Mouse (Mus musculus): ENCODE data around the gene Oxct1. TPM values are rescaled to one million over a fixed set of nuclear protein-coding genes. Genes with fewer than 3 reads are reported as not detected.

Oxct1 gene
- polyA plus RNA-seq, 1 experiment from 2014 or later, result 64.8 TPM

GRCm38 (mm10) chr15:4000536-4000935, 25.6 kb upstream of the Oxct1 start:
- Histone ChIP-seq H3K4me3 (ENCODE audit: low read depth, low read length) (no peak overlapping the region), H3K9ac (replicated peaks; ENCODE audit: low read depth) (no peak overlapping the region), H3K36me3 (ENCODE audit: insufficient read depth, low read length) (no peaks in the 10 kb centered on the region), H3K9me3 (ENCODE audit: low read length) (no peaks in the 10 kb centered on the region), H3K27me3 (replicated peaks; ENCODE audit: insufficient read depth, low read length) (no peaks in the 10 kb centered on the region), H3K4me1 (ENCODE audit: insufficient read depth, low read depth, low read length) (no peaks in the 10 kb centered on the region), H3K4me2 (replicated peaks; ENCODE audit: low read depth, low read length) (no peak overlapping the region), H3K27ac (ENCODE audit: low read length) (no peak overlapping the region)
- DNase-seq (ENCODE audit: low spot score) (peak; percentile 29), ATAC-seq (no peak)
- no peak for TF ChIP-seq EP300 (IDR thresholded peaks at IDR 0.05)
- WGBS, result 77% methylated on average over 2 of the region's 2 CpGs

- H3K4me2 ChIP-seq (replicated peaks; ENCODE audit: low read depth, low read length), result no peak overlapping the region
- H3K4me3 ChIP-seq (ENCODE audit: low read depth, low read length), result no peak overlapping the region
- no peak overlapping the region for H3K9ac ChIP-seq (replicated peaks; ENCODE audit: low read depth)
- no peaks in the 10 kb centered on the region for H3K36me3 ChIP-seq (ENCODE audit: insufficient read depth, low read length)
- DNase-seq (ENCODE audit: low spot score) (no peak), ATAC-seq (no peak)
- no peak overlapping the region for H3K27ac ChIP-seq (ENCODE audit: low read length)
- 75% methylated on average over 2 of the region's 2 CpGs for WGBS
- H3K27me3 ChIP-seq (replicated peaks; ENCODE audit: insufficient read depth, low read length), result no peaks in the 10 kb centered on the region
- TF ChIP-seq CTCF (IDR thresholded peaks at IDR 0.05), result no peak
- no peak for TF ChIP-seq EP300 (IDR thresholded peaks at IDR 0.05)
- H3K4me1 ChIP-seq (ENCODE audit: insufficient read depth, low read depth, low read length), result no peaks in the 10 kb centered on the region
- no peaks in the 10 kb centered on the region for H3K9me3 ChIP-seq (ENCODE audit: low read length)
Observed at GRCm38 (mm10) chr15:4013873-4014272, 12.3 kb upstream of the Oxct1 start.

DNA sequence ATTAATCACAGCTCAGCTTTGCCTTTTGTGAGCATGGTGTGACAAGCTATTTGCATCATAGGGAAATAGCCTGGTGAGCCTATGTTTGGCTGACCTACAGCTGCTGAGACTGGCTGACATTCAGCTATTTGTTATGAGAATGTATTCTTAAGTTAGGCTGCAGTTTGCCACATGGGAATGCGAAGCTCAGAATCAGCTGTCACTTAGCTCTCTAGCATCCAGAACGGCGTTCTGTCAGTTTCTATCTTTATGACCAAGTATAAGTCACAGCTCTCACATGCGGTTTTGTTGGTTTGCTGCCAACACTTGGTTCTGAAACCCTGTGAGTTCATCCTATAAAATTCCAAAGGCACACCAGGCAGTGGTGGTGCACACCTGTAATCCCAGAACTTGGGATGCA, 5.5 kb upstream of the Oxct1 start:
- Histone ChIP-seq H3K4me1 (ENCODE audit: insufficient read depth, low read depth, low read length) (peaks cover 10% of the 10 kb centered on the region; the same call in 1 of the 2 replicates), H3K9ac (replicated peaks; ENCODE audit: low read depth) (no peak overlapping the region), H3K27me3 (replicated peaks; ENCODE audit: insufficient read depth, low read length) (no peaks in the 10 kb centered on the region), H3K9me3 (ENCODE audit: low read length) (no peaks in the 10 kb centered on the region), H3K4me3 (ENCODE audit: low read depth, low read length) (no peak overlapping the region), H3K27ac (ENCODE audit: low read length) (no peak overlapping the region), H3K36me3 (ENCODE audit: insufficient read depth, low read length) (no peaks in the 10 kb centered on the region), H3K4me2 (replicated peaks; ENCODE audit: low read depth, low read length) (no peak overlapping the region)
- 46% methylated on average over 4 of the region's 4 CpGs for WGBS
- TF ChIP-seq EP300 (IDR thresholded peaks at IDR 0.05), result no peak
- TF ChIP-seq CTCF (IDR thresholded peaks at IDR 0.05), result no peak
- DNase-seq (ENCODE audit: low spot score), result peak; percentile 49
- ATAC-seq, result no peak

- no peak for ATAC-seq
- no peaks in the 10 kb centered on the region for H3K36me3 ChIP-seq (ENCODE audit: insufficient read depth, low read length)
- no peaks in the 10 kb centered on the region for H3K9me3 ChIP-seq (ENCODE audit: low read length)
- no peak for DNase-seq (ENCODE audit: low spot score)
- H3K27ac ChIP-seq (ENCODE audit: low read length), result 0 out of 2 replicates have a peak overlapping the region, but pooled peaks have one; percentile 20
- no peak overlapping the region for H3K4me2 ChIP-seq (replicated peaks; ENCODE audit: low read depth, low read length)
- peaks cover 21% of the 10 kb centered on the region; the same call in 1 of the 2 replicates for H3K4me1 ChIP-seq (ENCODE audit: insufficient read depth, low read depth, low read length)
- no peak overlapping the region for H3K9ac ChIP-seq (replicated peaks; ENCODE audit: low read depth)
- H3K4me3 ChIP-seq (ENCODE audit: low read depth, low read length), result no peak overlapping the region
- no peaks in the 10 kb centered on the region for H3K27me3 ChIP-seq (replicated peaks; ENCODE audit: insufficient read depth, low read length)
- 65% methylated on average over 2 of the region's 2 CpGs for WGBS
- no peak for TF ChIP-seq EP300 (IDR thresholded peaks at IDR 0.05)
- no peak for TF ChIP-seq CTCF (IDR thresholded peaks at IDR 0.05)
Observed at GRCm38 (mm10) chr15:4023747-4024146, 2.4 kb upstream of the Oxct1 start.

DNA sequence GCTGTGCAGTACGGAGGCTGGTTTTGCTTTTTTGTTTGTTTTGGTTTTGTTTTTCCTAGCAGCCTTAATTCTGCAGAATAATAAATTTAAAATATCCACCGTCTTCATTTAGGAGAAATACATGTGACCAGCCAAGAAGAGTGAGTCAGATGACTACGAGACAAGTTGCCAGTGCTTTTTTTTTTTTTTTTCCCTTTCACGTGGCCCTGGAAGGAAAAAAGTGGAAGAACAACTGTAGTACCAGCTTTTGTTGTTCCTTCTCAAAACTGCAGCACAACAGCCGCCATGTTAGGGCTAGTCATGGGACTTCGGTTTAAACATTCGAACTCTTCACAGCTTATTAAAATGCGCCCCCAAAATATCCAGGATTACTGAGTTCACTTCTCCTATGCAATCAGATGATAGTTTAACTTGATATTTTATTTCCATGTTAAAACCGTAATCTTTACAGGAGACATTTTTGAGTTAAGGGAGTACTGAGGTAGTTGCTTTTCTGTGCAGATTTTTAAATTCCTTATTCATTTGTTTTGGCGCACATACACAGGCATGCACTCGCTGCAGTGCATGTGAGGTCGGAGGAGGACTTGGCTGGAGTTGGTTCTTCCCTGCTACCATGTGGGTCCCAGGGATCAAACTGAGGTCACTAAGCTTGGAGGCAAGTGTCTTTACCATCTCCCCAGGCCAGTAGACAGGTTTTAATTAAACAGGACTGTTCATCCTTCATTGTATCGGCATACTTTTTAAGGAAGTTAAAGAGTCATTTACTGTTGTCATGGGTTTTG, 1.3 kb upstream of the Oxct1 start:
- H3K4me1 ChIP-seq (ENCODE audit: insufficient read depth, low read depth, low read length), result peaks cover 21% of the 10 kb centered on the region; the same call in 1 of the 2 replicates
- H3K9ac ChIP-seq (replicated peaks; ENCODE audit: low read depth), result no peak overlapping the region
- H3K4me3 ChIP-seq (ENCODE audit: low read depth, low read length), result no peak overlapping the region
- ATAC-seq, result no peak
- no peak overlapping the region for H3K4me2 ChIP-seq (replicated peaks; ENCODE audit: low read depth, low read length)
- DNase-seq (ENCODE audit: low spot score), result no peak
- no peaks in the 10 kb centered on the region for H3K27me3 ChIP-seq (replicated peaks; ENCODE audit: insufficient read depth, low read length)
- H3K27ac ChIP-seq (ENCODE audit: low read length), result 0 out of 2 replicates have a peak overlapping the region, but pooled peaks have one; percentile 93
- TF ChIP-seq CTCF (IDR thresholded peaks at IDR 0.05) (no peak), EP300 (IDR thresholded peaks at IDR 0.05) (no peak)
- WGBS, result 62% methylated on average over 13 of the region's 13 CpGs
- H3K9me3 ChIP-seq (ENCODE audit: low read length), result no peaks in the 10 kb centered on the region
- no peaks in the 10 kb centered on the region for H3K36me3 ChIP-seq (ENCODE audit: insufficient read depth, low read length)

DNA sequence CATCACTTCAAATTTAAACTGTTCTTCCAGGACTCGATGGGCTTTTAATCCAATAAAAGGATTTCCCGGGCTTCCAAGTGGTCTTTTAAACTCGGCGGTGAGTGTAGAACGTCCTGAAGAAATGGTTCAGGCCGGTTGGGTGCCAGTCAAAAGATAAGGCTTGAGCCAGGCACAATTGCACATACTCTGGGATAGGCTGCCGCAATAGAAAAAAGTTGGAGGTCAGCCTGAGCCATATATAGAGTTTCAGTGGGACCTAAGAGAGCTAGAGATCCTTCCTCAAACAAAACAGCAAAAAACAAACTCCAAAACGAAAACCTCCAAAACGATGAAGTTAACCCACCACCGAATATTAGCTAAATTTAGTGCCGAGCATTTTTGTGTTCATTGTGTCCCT, 677 bp upstream of the Oxct1 start:
- Histone ChIP-seq H3K36me3 (ENCODE audit: insufficient read depth, low read length) (no peaks in the 10 kb centered on the region), H3K9ac (replicated peaks; ENCODE audit: low read depth) (no peak overlapping the region), H3K4me1 (ENCODE audit: insufficient read depth, low read depth, low read length) (peaks cover 21% of the 10 kb centered on the region; the same call in 1 of the 2 replicates), H3K4me3 (ENCODE audit: low read depth, low read length) (peak overlapping the region; percentile 90; the same call in 1 of the 2 replicates), H3K27ac (ENCODE audit: low read length) (peak overlapping the region; percentile 93), H3K4me2 (replicated peaks; ENCODE audit: low read depth, low read length) (peak overlapping the region; percentile 91), H3K9me3 (ENCODE audit: low read length) (no peaks in the 10 kb centered on the region), H3K27me3 (replicated peaks; ENCODE audit: insufficient read depth, low read length) (no peaks in the 10 kb centered on the region)
- DNase-seq (ENCODE audit: low spot score) (no peak), ATAC-seq (no peak)
- WGBS, result 54% methylated on average over 11 of the region's 11 CpGs
- TF ChIP-seq EP300 (IDR thresholded peaks at IDR 0.05) (no peak), CTCF (IDR thresholded peaks at IDR 0.05) (no peak)
